Mouse (Mus musculus) neural tube, embryonic 10.5 days (tissue): Measurements from ENCODE around the gene Gm13290.
"Not testable (repeated sequence)": the region's sequence is repeated elsewhere in the genome, so short reads cannot be mapped to it uniquely, and the experiment has no call there.

Experiments
- DNase-seq: peaks from one replicate; pipeline ENCODE4 v3.0.0-alpha.2; 2017; ENCODE audit warnings: low spot score; ENCODE audit errors: extremely low spot score

Gm13290 gene

GRCm38 (mm10) chr4:88781831-88782230 is 8.2 kb downstream of the Gm13290 start, which contains the start of gene Ifnz:
Gene Ifnz, plus strand, starts transcription at chr4:88782131.
- not testable (repeated sequence) for DNase-seq

- not testable (repeated sequence) for DNase-seq
These were observed 8.7 kb downstream of the Gm13290 start for GRCm38 (mm10) chr4:88782335-88782734.

- not testable (repeated sequence) for DNase-seq
These were observed 11.8 kb downstream of the Gm13290 start, which contains the start of gene Gm13276 for GRCm38 (mm10) chr4:88785409-88785808. Gene Gm13276, plus strand, starts transcription at chr4:88785709.

- not testable (repeated sequence) for DNase-seq
These were observed 14.8 kb downstream of the Gm13290 start, which contains the start of gene Gm13277 for GRCm38 (mm10) chr4:88788402-88788801. Gene Gm13277, plus strand, starts transcription at chr4:88788632.

- DNase-seq: not testable (repeated sequence)
These were observed 17.6 kb downstream of the Gm13290 start, which contains the start of gene Gm13278 for GRCm38 (mm10) chr4:88791250-88791649. Gene Gm13278, plus strand, starts transcription at chr4:88791550.

GRCm38 (mm10) chr4:88793936-88794675 is 20.5 kb downstream of the Gm13290 start, which contains the start of gene Gm13275:
Gene Gm13275, plus strand, starts transcription at chr4:88794487.
- DNase-seq: not testable (repeated sequence)

- not testable (repeated sequence) for DNase-seq
These were observed 23.5 kb downstream of the Gm13290 start, which contains the start of gene Gm13279 for GRCm38 (mm10) chr4:88797097-88797496. Gene Gm13279, plus strand, starts transcription at chr4:88797397.

GRCm38 (mm10) chr4:88799365-88799764 is 25.7 kb downstream of the Gm13290 start, which contains the start of gene Gm13285:
Gene Gm13285, plus strand, starts transcription at chr4:88799665.
- not testable (repeated sequence) for DNase-seq

GRCm38 (mm10) chr4:88802954-88803353 is 29.3 kb downstream of the Gm13290 start, which contains the start of gene Gm13287:
Gene Gm13287, plus strand, starts transcription at chr4:88803254.
- DNase-seq: not testable (repeated sequence)

- DNase-seq: not testable (repeated sequence)
These were observed 31.6 kb downstream of the Gm13290 start, which contains the start of gene Gm13288 for GRCm38 (mm10) chr4:88805231-88805630. Gene Gm13288, plus strand, starts transcription at chr4:88805531.

- not testable (repeated sequence) for DNase-seq
These were observed 32.1 kb downstream of the Gm13290 start for GRCm38 (mm10) chr4:88805761-88806160.

GRCm38 (mm10) chr4:88815928-88816327 is 42.3 kb downstream of the Gm13290 start, which contains the start of gene Ifna7:
Gene Ifna7, plus strand, starts transcription at chr4:88816228.
- no peak for DNase-seq

- DNase-seq: no peak
These were observed 46.0 kb downstream of the Gm13290 start, which contains the start of gene Ifna11 for GRCm38 (mm10) chr4:88819659-88820058. Gene Ifna11, plus strand, starts transcription at chr4:88819959.

GRCm38 (mm10) chr4:88822995-88823394 is 49.4 kb downstream of the Gm13290 start:
- no peak for DNase-seq
